Mouse (Mus musculus) stomach, embryonic 14.5 days (tissue): Measurements from ENCODE around the gene Rpp30. TPM values are rescaled to one million over a fixed set of nuclear protein-coding genes. Genes with fewer than 3 reads are reported as not detected.
A peak's percentile ranks its signal among the peaks of the same experiment; 100 is the strongest.

Source experiments
- ATAC-seq: fragments of 200-750 bp; cut with Nextera tagmentation; 2 replicates; pipeline ENCODE4 v1.8.0; 2017; ENCODE audit warnings: low read depth, moderate TSS enrichment; ENCODE audit not compliant: insufficient number of reproducible peaks, insufficient read depth, low FRiP score
- H3K27ac ChIP-seq: fragments of 300-500 bp; sonication (generic); 2 replicates; pipeline ENCODE4 v1.5.1; 2014; ENCODE audit warnings: mild to moderate bottlenecking, low read length, moderate library complexity, mixed read lengths
- H3K27me3 ChIP-seq: fragments of 300-500 bp; sonication (generic); 2 replicates; pipeline ENCODE4 v1.6.1; 2014; ENCODE audit warnings: low read length, control low read depth, mixed read lengths; ENCODE audit not compliant: control insufficient read depth, insufficient read depth
- H3K36me3 ChIP-seq: fragments of 300-500 bp; sonication (generic); 2 replicates; pipeline ENCODE4 v1.6.1; 2014; ENCODE audit warnings: mild to moderate bottlenecking, control low read depth, low read length, moderate library complexity, mixed read lengths; ENCODE audit not compliant: control insufficient read depth, insufficient read depth
- H3K4me1 ChIP-seq: fragments of 300-500 bp; sonication (generic); 2 replicates; pipeline ENCODE4 v1.6.1; 2014; ENCODE audit warnings: low read length, control low read depth, mixed read lengths; ENCODE audit not compliant: control insufficient read depth, insufficient read depth
- H3K4me2 ChIP-seq: fragments of 300-500 bp; sonication (generic); replicated peaks from 2 replicates; pipeline ENCODE4 v1.6.1; 2014; ENCODE audit warnings: low read depth, low read length, control low read depth
- H3K4me3 ChIP-seq: fragments of 300-500 bp; sonication (generic); 2 replicates; pipeline ENCODE4 v1.5.1; 2014; ENCODE audit warnings: low read depth, low read length, control low read depth
- H3K9ac ChIP-seq: fragments of 300-500 bp; sonication (generic); replicated peaks from 2 replicates; pipeline ENCODE4 v1.6.1; 2014; ENCODE audit warnings: low read depth, mild to moderate bottlenecking, control low read depth, low read length, moderate library complexity, mixed read lengths
- H3K9me3 ChIP-seq: fragments of 300-500 bp; sonication (generic); 2 replicates; pipeline ENCODE4 v1.6.1; 2016; ENCODE audit warnings: low read depth, low read length, control low read depth; ENCODE audit not compliant: control insufficient read depth
- WGBS: fragments of 180-500 bp; shearing (Covaris S2); extraction: QIAGEN DNeasy Blood & Tissue Kit; methylation state at CpG from one replicate; pipeline ENCODE4 v1.1.7; 2014; 5-methylcytosine and 5-hydroxymethylcytosine counted together
- polyA plus RNA-seq: library from polyadenylated mRNA; unstranded; fragments of >200 nt; fragmentation: Nextera tagmentation; extraction: Ambion mirVana; gene quantifications from 2 replicates; pipeline ENCODE4 v1.2.1, GENCODE M21; 2014

The Rpp30 gene
- polyA plus RNA-seq, result 68.7 and 73.7 TPM in 2 replicates

DNA sequence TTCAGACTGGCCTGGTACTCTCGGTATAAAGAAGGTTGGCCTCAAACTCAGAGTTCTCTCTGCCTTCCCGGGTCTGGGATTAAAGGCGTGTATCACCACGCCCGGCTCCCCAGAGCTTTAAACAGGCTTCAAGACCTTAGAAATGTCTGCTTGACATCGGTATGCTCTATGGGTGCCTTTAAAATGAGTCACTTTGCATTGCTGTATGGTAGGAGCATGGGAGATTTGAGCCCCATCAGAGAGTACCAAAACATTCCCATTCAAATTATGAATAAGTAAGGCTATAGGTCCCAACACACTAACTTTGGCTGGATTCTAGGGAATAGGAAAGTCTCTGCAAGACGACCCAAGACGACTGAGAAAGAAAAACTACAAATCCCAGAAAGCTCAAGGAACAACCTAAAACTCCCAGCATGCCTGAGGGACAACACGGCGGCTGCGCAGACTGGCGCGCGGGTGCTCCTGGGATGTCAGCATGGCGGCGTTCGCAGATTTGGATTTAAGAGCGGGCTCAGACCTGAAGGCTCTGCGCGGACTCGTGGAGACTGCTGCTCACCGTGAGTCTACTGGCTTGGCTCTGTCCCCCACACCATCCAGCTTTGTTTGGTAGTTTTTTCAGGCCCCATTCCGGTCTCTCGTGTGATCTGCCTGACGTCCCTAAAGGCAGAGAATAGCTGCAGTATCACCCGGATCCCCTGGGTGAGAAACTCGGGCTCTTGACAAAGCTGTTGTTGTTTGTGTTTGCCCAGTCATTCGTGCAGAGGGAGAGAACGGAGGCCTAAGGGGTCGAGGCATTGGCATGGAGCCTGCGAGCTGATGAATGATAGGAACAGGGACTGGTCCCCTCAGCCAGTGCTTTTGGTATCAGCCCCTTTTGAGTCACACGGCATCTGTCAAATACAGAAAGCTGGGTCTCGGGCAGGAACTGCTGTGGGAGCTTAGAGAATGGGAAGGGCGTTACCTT, at the start of gene Rpp30:
Gene Rpp30 (plus strand): TSS at position 455 of the 964 bp plus-strand sequence.
- Histone ChIP-seq H3K36me3 (peaks cover 3% of the 10 kb centered on the region; the same call in 1 of the 2 replicates), H3K27me3 (no peaks in the 10 kb centered on the region), H3K27ac (no peak within 1 kb of the TSS), H3K4me1 (peaks cover 6% of the 10 kb centered on the region; the same call in 1 of the 2 replicates), H3K4me2 (peak within 1 kb of the TSS; percentile 64), H3K9ac (peak within 1 kb of the TSS; percentile 79), H3K9me3 (no peaks in the 10 kb centered on the region), H3K4me3 (peak within 1 kb of the TSS; percentile 91)
- ATAC-seq, result peak; percentile 94
- WGBS, result 2% methylated on average over 34 of the region's 34 CpGs

GRCm38 (mm10) chr19:36046046-36046445, 37.5 kb upstream of the Rpp30 start:
- no peak overlapping the region for H3K9ac ChIP-seq
- H3K27me3 ChIP-seq, result no peaks in the 10 kb centered on the region
- H3K27ac ChIP-seq, result no peak overlapping the region
- H3K9me3 ChIP-seq, result no peaks in the 10 kb centered on the region
- no peak overlapping the region for H3K4me2 ChIP-seq
- H3K4me3 ChIP-seq, result no peak overlapping the region
- H3K36me3 ChIP-seq, result no peaks in the 10 kb centered on the region
- H3K4me1 ChIP-seq, result no peaks in the 10 kb centered on the region
- ATAC-seq, result no peak
- WGBS, result 80% methylated on average over 7 of the region's 7 CpGs

GRCm38 (mm10) chr19:36056502-36057221, 26.9 kb upstream of the Rpp30 start:
- WGBS, result 8% methylated on average over 49 of the region's 49 CpGs
- no peak overlapping the region for H3K9ac ChIP-seq
- peak; percentile 46 for ATAC-seq
- H3K36me3 ChIP-seq, result no peaks in the 10 kb centered on the region
- H3K4me3 ChIP-seq, result peak overlapping the region; percentile 45
- H3K9me3 ChIP-seq, result no peaks in the 10 kb centered on the region
- peak overlapping the region; percentile 88 for H3K4me2 ChIP-seq
- peaks cover 25% of the 10 kb centered on the region for H3K27me3 ChIP-seq
- no peaks in the 10 kb centered on the region for H3K4me1 ChIP-seq
- no peak overlapping the region for H3K27ac ChIP-seq

DNA sequence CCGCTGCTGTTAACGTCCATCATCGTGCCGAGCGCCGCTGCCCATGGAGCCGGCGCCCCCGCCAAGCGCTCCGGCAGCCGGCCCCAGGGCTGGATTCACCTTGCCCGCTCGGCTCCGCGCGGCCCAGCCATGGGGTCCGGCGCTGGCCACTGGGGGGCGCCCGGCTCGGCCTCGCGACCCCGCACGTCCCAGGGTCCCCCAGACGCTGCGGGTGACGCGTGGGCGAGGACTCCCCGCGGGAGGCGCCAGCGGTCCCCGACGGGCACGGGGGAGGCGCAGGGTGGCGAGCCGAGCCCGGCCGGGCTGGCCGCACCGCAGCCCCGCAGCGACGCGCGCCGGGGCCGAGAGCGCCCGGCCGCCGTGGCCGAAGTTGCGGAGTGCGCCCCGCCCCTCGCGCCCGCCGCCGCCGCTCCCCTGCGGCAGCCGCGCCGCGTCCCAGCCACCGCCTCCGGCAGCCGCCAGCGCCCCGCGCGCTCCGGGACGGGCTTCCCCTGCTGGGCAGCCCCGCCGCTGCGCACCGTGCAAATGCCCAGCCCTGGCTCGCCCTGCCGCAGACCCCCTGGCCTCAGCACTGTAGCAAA, 26.2 kb upstream of the Rpp30 start, which contains the start of gene Htr7:
Gene Htr7 (minus strand): TSS at position 277 of the 581 bp plus-strand sequence.
- Histone ChIP-seq H3K36me3 (no peaks in the 10 kb centered on the region), H3K9ac (no peak within 1 kb of the TSS), H3K27ac (no peak within 1 kb of the TSS), H3K27me3 (peaks cover 25% of the 10 kb centered on the region), H3K4me3 (peak within 1 kb of the TSS; percentile 45), H3K4me2 (peak within 1 kb of the TSS; percentile 88), H3K9me3 (no peaks in the 10 kb centered on the region), H3K4me1 (no peaks in the 10 kb centered on the region)
- WGBS, result under 1% methylated on average over 45 of the region's 86 CpGs
- ATAC-seq, result peak; percentile 81

DNA sequence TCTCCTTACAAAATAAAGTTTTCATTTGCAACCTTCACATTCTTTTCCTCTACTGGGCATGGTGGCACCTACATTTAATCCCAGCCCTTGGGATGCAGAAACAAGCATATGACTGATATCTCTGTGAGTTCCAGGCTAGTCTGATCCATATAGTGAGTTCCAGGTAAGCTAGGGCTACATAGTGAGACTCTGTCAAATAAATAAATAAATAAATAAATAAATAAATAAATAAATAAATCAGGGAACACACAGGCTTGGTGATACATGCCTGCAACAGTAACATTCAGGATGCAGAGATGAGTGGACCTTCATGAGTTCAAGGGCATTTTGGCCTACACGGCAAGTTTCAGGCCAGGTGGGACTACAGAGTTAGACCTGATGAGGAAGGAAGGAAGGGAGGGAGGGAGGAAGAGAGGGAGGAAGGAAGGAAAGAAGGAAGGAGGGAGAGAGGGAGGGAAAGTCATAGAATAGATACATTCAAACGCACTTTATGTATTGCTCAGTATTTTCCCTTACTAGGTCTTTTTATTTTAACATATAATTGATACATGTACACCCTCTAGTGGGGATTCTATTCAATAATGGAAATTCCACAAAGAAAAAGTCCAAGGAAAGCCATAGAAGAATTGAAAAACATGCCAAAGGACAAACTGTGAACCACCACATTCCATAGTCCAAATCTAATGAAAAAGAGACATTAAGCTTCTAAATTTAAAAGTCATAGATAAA, 20.6 kb upstream of the Rpp30 start:
- Histone ChIP-seq H3K4me3 (no peak overlapping the region), H3K36me3 (no peaks in the 10 kb centered on the region), H3K4me2 (no peak overlapping the region), H3K4me1 (no peaks in the 10 kb centered on the region), H3K27me3 (no peaks in the 10 kb centered on the region), H3K9me3 (no peaks in the 10 kb centered on the region), H3K27ac (no peak overlapping the region), H3K9ac (no peak overlapping the region)
- no peak for ATAC-seq
- WGBS, result 68% methylated on average over 2 of the region's 2 CpGs

DNA sequence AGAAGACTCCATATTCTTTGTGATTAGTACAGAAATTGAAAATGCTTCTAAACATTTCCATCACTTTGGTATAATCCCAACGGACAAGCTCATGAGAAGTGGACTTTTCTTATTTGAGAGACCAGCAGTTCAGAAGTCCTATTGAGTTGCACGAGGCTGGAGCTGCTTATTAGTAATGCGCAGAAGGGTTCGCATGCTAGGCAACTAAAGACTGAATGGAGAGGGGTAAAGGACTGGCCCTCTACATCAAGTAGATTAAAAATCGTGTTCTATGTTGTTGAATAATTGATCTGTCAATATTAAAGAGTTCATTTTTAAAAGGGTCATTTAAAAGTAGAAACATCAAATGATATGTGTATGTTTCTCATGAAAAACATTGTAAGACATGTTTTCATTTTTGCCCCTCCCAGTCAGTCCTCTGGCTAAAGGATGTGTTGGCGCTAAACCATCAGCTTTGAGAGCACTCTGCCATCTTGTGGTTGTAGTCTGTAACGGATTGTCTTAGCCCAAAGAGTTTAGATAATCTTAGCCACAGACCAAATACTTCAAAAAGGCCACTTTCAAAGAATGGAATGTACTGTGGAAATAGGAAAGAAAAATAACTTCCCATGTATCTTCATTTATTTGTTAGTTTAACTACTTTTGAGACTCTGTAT, 782 bp upstream of the Rpp30 start:
- no peaks in the 10 kb centered on the region for H3K27me3 ChIP-seq
- no peak overlapping the region for H3K9ac ChIP-seq
- H3K27ac ChIP-seq, result no peak overlapping the region
- H3K4me1 ChIP-seq, result peaks cover 6% of the 10 kb centered on the region; the same call in 1 of the 2 replicates
- H3K9me3 ChIP-seq, result no peaks in the 10 kb centered on the region
- peak; percentile 47; the same call in 1 of the 2 replicates for ATAC-seq
- peak overlapping the region; percentile 91 for H3K4me3 ChIP-seq
- peak overlapping the region; percentile 64 for H3K4me2 ChIP-seq
- H3K36me3 ChIP-seq, result no peaks in the 10 kb centered on the region
- WGBS, result 44% methylated on average over 7 of the region's 7 CpGs

- H3K4me1 ChIP-seq, result no peaks in the 10 kb centered on the region
- 48% methylated on average over 5 of the region's 5 CpGs for WGBS
- peaks cover 22% of the 10 kb centered on the region for H3K36me3 ChIP-seq
Observed at GRCm38 (mm10) chr19:36090781-36091180, 7.3 kb downstream of the Rpp30 start.

More at GRCm38 (mm10) chr19:36090781-36091180, 7.3 kb downstream of the Rpp30 start:
- Histone ChIP-seq H3K4me2 (no peak overlapping the region), H3K9me3 (no peaks in the 10 kb centered on the region), H3K4me3 (no peak overlapping the region), H3K27me3 (no peaks in the 10 kb centered on the region), H3K27ac (no peak overlapping the region), H3K9ac (no peak overlapping the region)
- no peak for ATAC-seq
